Mouse (Mus musculus) heart, embryonic 12.5 days (tissue): ENCODE data around the gene Mpp3. TPM values are rescaled to one million over a fixed set of nuclear protein-coding genes. Genes with fewer than 3 reads are reported as not detected.
"Not testable (repeated sequence)": the region's sequence is repeated elsewhere in the genome, so short reads cannot be mapped to it uniquely, and the experiment has no call there.

Source experiments
- ATAC-seq: fragments of 200-750 bp; cut with Nextera tagmentation; 2 replicates; pipeline ENCODE4 v1.8.0; 2017; ENCODE audit warnings: moderate TSS enrichment, moderate library complexity; ENCODE audit not compliant: insufficient number of reproducible peaks, low FRiP score
- H3K27ac ChIP-seq: fragments of 300-500 bp; sonication (generic); 2 replicates; pipeline ENCODE4 v1.5.1; 2016; ENCODE audit warnings: mild to moderate bottlenecking, moderate library complexity; ENCODE audit not compliant: poor library complexity, severe bottlenecking
- H3K27me3 ChIP-seq: fragments of 300-500 bp; sonication (generic); replicated peaks from 2 replicates; pipeline ENCODE4 v1.6.1; 2016; ENCODE audit warnings: mild to moderate bottlenecking, moderate library complexity
- H3K36me3 ChIP-seq: fragments of 300-500 bp; sonication (generic); 2 replicates; pipeline ENCODE4 v1.6.1; 2016; ENCODE audit warnings: mild to moderate bottlenecking, moderate library complexity
- H3K4me1 ChIP-seq: fragments of 300-500 bp; sonication (generic); replicated peaks from 2 replicates; pipeline ENCODE4 v1.6.1; 2016; ENCODE audit warnings: mild to moderate bottlenecking
- H3K4me2 ChIP-seq: fragments of 300-500 bp; sonication (generic); 2 replicates; pipeline ENCODE4 v1.6.1; 2016; ENCODE audit warnings: mild to moderate bottlenecking, moderate library complexity
- H3K4me3 ChIP-seq: fragments of 300-500 bp; sonication (generic); 2 replicates; pipeline ENCODE4 v1.5.1; 2016; ENCODE audit warnings: mild to moderate bottlenecking
- H3K9ac ChIP-seq: fragments of 300-500 bp; sonication (generic); 2 replicates; pipeline ENCODE4 v1.6.1; 2016; ENCODE audit warnings: mild to moderate bottlenecking, moderate library complexity
- H3K9me3 ChIP-seq: fragments of 300-500 bp; sonication (generic); replicated peaks from 2 replicates; pipeline ENCODE4 v1.6.1; 2016; ENCODE audit warnings: mild to moderate bottlenecking, moderate library complexity
- WGBS: fragments of 180-500 bp; shearing (Covaris S2); methylation state at CpG from one replicate; pipeline ENCODE4 v1.1.7; 2016; 5-methylcytosine and 5-hydroxymethylcytosine counted together
- polyA plus RNA-seq: library from polyadenylated mRNA; unstranded; fragments of >200 nt; fragmentation: Nextera tagmentation; extraction: Ambion mirVana; gene quantifications from 2 replicates; pipeline ENCODE4 v1.2.1, GENCODE M21; 2016

Mpp3 gene
- polyA plus RNA-seq, 1 experiment from 2014 or later, result 4.1 TPM

GRCm38 (mm10) chr11:101991813-101992212, 36.4 kb downstream of the Mpp3 start:
- 56% methylated on average over 3 of the region's 3 CpGs for WGBS
- ATAC-seq, result no peak
- no peak overlapping the region for H3K27ac ChIP-seq
- peaks cover 8% of the 10 kb centered on the region for H3K4me1 ChIP-seq
- H3K4me2 ChIP-seq, result no peak overlapping the region
- H3K9ac ChIP-seq, result no peak overlapping the region
- H3K36me3 ChIP-seq, result no peaks in the 10 kb centered on the region
- no peaks in the 10 kb centered on the region for H3K9me3 ChIP-seq
- H3K4me3 ChIP-seq, result no peak overlapping the region
- H3K27me3 ChIP-seq, result 0 out of 2 replicates have a peak, but pooled peaks cover 4% of the 10 kb centered on the region

GRCm38 (mm10) chr11:101990244-101990643, 38.0 kb downstream of the Mpp3 start:
- no peak for ATAC-seq
- H3K27ac ChIP-seq, result no peak overlapping the region
- 92% methylated on average over 3 of the region's 3 CpGs for WGBS
- 0 out of 2 replicates have a peak, but pooled peaks cover 4% of the 10 kb centered on the region for H3K27me3 ChIP-seq
- H3K9ac ChIP-seq, result no peak overlapping the region
- H3K4me2 ChIP-seq, result no peak overlapping the region
- no peaks in the 10 kb centered on the region for H3K36me3 ChIP-seq
- H3K9me3 ChIP-seq, result no peaks in the 10 kb centered on the region
- no peak overlapping the region for H3K4me3 ChIP-seq
- H3K4me1 ChIP-seq, result peaks cover 8% of the 10 kb centered on the region

GRCm38 (mm10) chr11:101986913-101987312, 41.3 kb downstream of the Mpp3 start, which contains the start of gene Dusp3:
TSS of gene Dusp3 (minus strand) at chr11:101987013.
- H3K9ac ChIP-seq, result no peak within 1 kb of the TSS

GRCm38 (mm10) chr11:101985990-101986389, 42.3 kb downstream of the Mpp3 start:
- H3K4me2 ChIP-seq, result no peak overlapping the region
- H3K4me1 ChIP-seq, result peaks cover 26% of the 10 kb centered on the region
- no peak for ATAC-seq
- H3K27me3 ChIP-seq, result 0 out of 2 replicates have a peak, but pooled peaks cover 4% of the 10 kb centered on the region
- 8% methylated on average over 10 of the region's 10 CpGs for WGBS
- H3K27ac ChIP-seq, result no peak overlapping the region
- no peaks in the 10 kb centered on the region for H3K9me3 ChIP-seq
- H3K9ac ChIP-seq, result no peak overlapping the region
- peaks cover 11% of the 10 kb centered on the region for H3K36me3 ChIP-seq
- no peak overlapping the region for H3K4me3 ChIP-seq

More at GRCm38 (mm10) chr11:101986913-101987312, 41.3 kb downstream of the Mpp3 start, which contains the start of gene Dusp3:
- 0 out of 2 replicates have a peak, but pooled peaks cover 4% of the 10 kb centered on the region for H3K27me3 ChIP-seq
- ATAC-seq, result no peak
- no peak within 1 kb of the TSS for H3K4me3 ChIP-seq
- H3K9me3 ChIP-seq, result no peaks in the 10 kb centered on the region
- H3K4me2 ChIP-seq, result no peak within 1 kb of the TSS
- WGBS, result 78% methylated on average over 3 of the region's 3 CpGs
- peaks cover 20% of the 10 kb centered on the region for H3K4me1 ChIP-seq
- H3K27ac ChIP-seq, result no peak within 1 kb of the TSS
- H3K36me3 ChIP-seq, result 0 out of 2 replicates have a peak, but pooled peaks cover 2% of the 10 kb centered on the region

GRCm38 (mm10) chr11:101985450-101985849, 42.8 kb downstream of the Mpp3 start:
- H3K27me3 ChIP-seq, H3K4me3 ChIP-seq, ATAC-seq, H3K4me2 ChIP-seq, H3K9ac ChIP-seq, H3K27ac ChIP-seq, H3K9me3 ChIP-seq: not testable (repeated sequence)
- WGBS, result 70% methylated on average over 6 of the region's 6 CpGs
- Histone ChIP-seq H3K36me3 (peaks cover 17% of the 10 kb centered on the region), H3K4me1 (peaks cover 26% of the 10 kb centered on the region)

- peaks cover 26% of the 10 kb centered on the region for H3K4me1 ChIP-seq
- peak; percentile 90 for ATAC-seq
- WGBS, result under 1% methylated on average over 69 of the region's 71 CpGs
- H3K4me3 ChIP-seq, result peak within 1 kb of the TSS; percentile 69
- peak within 1 kb of the TSS; percentile 93 for H3K27ac ChIP-seq
- 0 out of 2 replicates have a peak, but pooled peaks cover 4% of the 10 kb centered on the region for H3K27me3 ChIP-seq
- H3K9me3 ChIP-seq, result no peaks in the 10 kb centered on the region
- H3K36me3 ChIP-seq, result peaks cover 28% of the 10 kb centered on the region
- H3K4me2 ChIP-seq, result peak within 1 kb of the TSS; percentile 92
- peak within 1 kb of the TSS; percentile 81 for H3K9ac ChIP-seq
Observed at GRCm38 (mm10) chr11:101984054-101985025, 43.9 kb downstream of the Mpp3 start, which contains the start of gene Cfap97d1. TSS of gene Cfap97d1 (plus strand) at chr11:101984279.

GRCm38 (mm10) chr11:101983431-101983921, 44.8 kb downstream of the Mpp3 start:
- H3K27ac ChIP-seq, result peak overlapping the region; percentile 93
- peak overlapping the region; percentile 70 for H3K4me2 ChIP-seq
- peak overlapping the region; percentile 69 for H3K4me3 ChIP-seq
- peaks cover 36% of the 10 kb centered on the region for H3K36me3 ChIP-seq
- H3K4me1 ChIP-seq, result peaks cover 26% of the 10 kb centered on the region
- H3K27me3 ChIP-seq, result 0 out of 2 replicates have a peak, but pooled peaks cover 4% of the 10 kb centered on the region
- H3K9ac ChIP-seq, result peak overlapping the region; percentile 60
- no peak for ATAC-seq
- 51% methylated on average over 10 of the region's 10 CpGs for WGBS
- no peaks in the 10 kb centered on the region for H3K9me3 ChIP-seq

- Histone ChIP-seq H3K4me1 (peaks cover 31% of the 10 kb centered on the region), H3K27me3 (0 out of 2 replicates have a peak, but pooled peaks cover 4% of the 10 kb centered on the region), H3K36me3 (peaks cover 41% of the 10 kb centered on the region), H3K4me3 (peak overlapping the region; percentile 69), H3K4me2 (peak overlapping the region; percentile 70), H3K27ac (peak overlapping the region; percentile 93), H3K9ac (peak overlapping the region; percentile 60), H3K9me3 (no peaks in the 10 kb centered on the region)
- WGBS, result 29% methylated on average over 6 of the region's 6 CpGs
- no peak for ATAC-seq
Observed at GRCm38 (mm10) chr11:101982981-101983411, 45.3 kb downstream of the Mpp3 start.

GRCm38 (mm10) chr11:101981850-101982249, 46.4 kb downstream of the Mpp3 start:
- peaks cover 37% of the 10 kb centered on the region for H3K4me1 ChIP-seq
- no peaks in the 10 kb centered on the region for H3K27me3 ChIP-seq
- H3K9me3 ChIP-seq, result no peaks in the 10 kb centered on the region
- no peak for ATAC-seq
- H3K9ac ChIP-seq, result peak overlapping the region; percentile 17; the same call in 1 of the 2 replicates
- peaks cover 52% of the 10 kb centered on the region for H3K36me3 ChIP-seq
- H3K4me3 ChIP-seq, result no peak overlapping the region
- 57% methylated on average over 12 of the region's 12 CpGs for WGBS
- H3K4me2 ChIP-seq, result peak overlapping the region; percentile 40; the same call in 1 of the 2 replicates
- H3K27ac ChIP-seq, result peak overlapping the region; percentile 93; the same call in 1 of the 2 replicates

GRCm38 (mm10) chr11:101980603-101981157, 47.6 kb downstream of the Mpp3 start:
- no peak overlapping the region for H3K4me2 ChIP-seq
- H3K4me1 ChIP-seq, result peaks cover 37% of the 10 kb centered on the region
- no peak overlapping the region for H3K27ac ChIP-seq
- ATAC-seq, result no peak
- H3K27me3 ChIP-seq, result no peaks in the 10 kb centered on the region
- peaks cover 62% of the 10 kb centered on the region for H3K36me3 ChIP-seq
- H3K9ac ChIP-seq, result no peak overlapping the region
- no peaks in the 10 kb centered on the region for H3K9me3 ChIP-seq
- H3K4me3 ChIP-seq, result no peak overlapping the region
- WGBS, result 84% methylated on average over 9 of the region's 9 CpGs
